Mouse (Mus musculus) cerebellum, postnatal 14 days (tissue): ENCODE data around the gene Frmd7.

ENCODE experiments used
- DNase-seq, 2 experiments: peaks; one replicate each; pipeline ENCODE4 v3.0.0; 2021; ENCODE audit warnings: mixed read lengths in 2 of 2

Gene Frmd7

GRCm38 (mm10) chrX:50863771-50864170, 78.7 kb downstream of the Frmd7 start:
- DNase-seq = no peak

- DNase-seq = no peak
Measured at GRCm38 (mm10) chrX:50850428-50851184, 91.9 kb downstream of the Frmd7 start.
